Mouse (Mus musculus): Measurements from ENCODE around the gene Slc22a23.

- TF ChIP-seq CTCF (IDR thresholded peaks at IDR 0.05; ENCODE audit: low read depth) = no peak
- no peak for TF ChIP-seq EP300 (IDR thresholded peaks at IDR 0.05; ENCODE audit: low read depth)
These were observed 87.8 kb downstream of the Slc22a23 start for GRCm38 (mm10) chr13:34257177-34257576.
